8 mouse cellular contexts compared by ENCODE assay signal in genomic region chr2:31950966-31951365, GRCm38 (mm10). TPM values are rescaled to one million over a fixed set of nuclear protein-coding genes. Genes with fewer than 3 reads are reported as not detected.
DNase-seq lines count a peak whose midpoint lies in the region; ATAC-seq and TF ChIP-seq lines count a peak whose summit lies in the region.

No protein-coding gene starts in this region.

- ATAC-seq in kidney, postnatal 0 days (replicated peaks; ENCODE audit: low FRiP score, low read depth) = no peak
- no peak for ATAC-seq in hindbrain, embryonic 13.5 days (ENCODE audit: low FRiP score)
- no peak for ATAC-seq in midbrain, embryonic 16.5 days
- ATAC-seq in monocyte, adult 5-6 weeks (replicated peaks; ENCODE audit: insufficient number of reproducible peaks, low FRiP score, low TSS enrichment, poor library complexity, severe bottlenecking) = no peak

- no peak for DNase-seq in kidney, postnatal 0 days (ENCODE audit: low spot score)
- no peak for DNase-seq in kidney, postnatal 4 days
- no peak for DNase-seq in embryonic facial prominence, embryonic 10.5 days (ENCODE audit: low spot score)
- no peak for DNase-seq in spleen, postnatal 14 days (ENCODE audit: low spot score in 2 of 2)
- DNase-seq in cerebellum, postnatal 4 days (ENCODE audit: low spot score in 2 of 2) = no peak

- no peaks in the 10 kb centered on the region for H3K27me3 ChIP-seq in kidney, postnatal 0 days (ENCODE audit: insufficient read depth, low read length)
- peaks cover 22% of the 10 kb centered on the region; the same call in 1 of the 2 replicates for H3K27me3 ChIP-seq in embryonic facial prominence, embryonic 10.5 days (replicated peaks; ENCODE audit: low read depth, poor library complexity, severe bottlenecking)
- H3K27me3 ChIP-seq in hindbrain, embryonic 13.5 days = peaks cover 32% of the 10 kb centered on the region
- no peaks in the 10 kb centered on the region; the same call in 1 of the 2 replicates for H3K27me3 ChIP-seq in midbrain, embryonic 16.5 days (ENCODE audit: control insufficient read depth, insufficient read depth, low read depth, low read length)

- no peaks in the 10 kb centered on the region for H3K36me3 ChIP-seq in kidney, postnatal 0 days (ENCODE audit: insufficient read depth, low read length)
- H3K36me3 ChIP-seq in embryonic facial prominence, embryonic 10.5 days (replicated peaks) = peaks cover 44% of the 10 kb centered on the region
- H3K36me3 ChIP-seq in hindbrain, embryonic 13.5 days = no peaks in the 10 kb centered on the region
- H3K36me3 ChIP-seq in midbrain, embryonic 16.5 days (ENCODE audit: control insufficient read depth, insufficient read depth, low read length) = no peaks in the 10 kb centered on the region

- peaks cover 17% of the 10 kb centered on the region for H3K4me1 ChIP-seq in kidney, postnatal 0 days (replicated peaks; ENCODE audit: insufficient read depth, low read length)
- H3K4me1 ChIP-seq in embryonic facial prominence, embryonic 10.5 days = peaks cover 46% of the 10 kb centered on the region
- H3K4me1 ChIP-seq in hindbrain, embryonic 13.5 days (replicated peaks) = peaks cover 45% of the 10 kb centered on the region
- peaks cover 21% of the 10 kb centered on the region for H3K4me1 ChIP-seq in midbrain, embryonic 16.5 days (ENCODE audit: control insufficient read depth, insufficient read depth, low read length)

- no peaks in the 10 kb centered on the region for H3K9me3 ChIP-seq in kidney, postnatal 0 days (replicated peaks; ENCODE audit: low read length)
- no peaks in the 10 kb centered on the region for H3K9me3 ChIP-seq in embryonic facial prominence, embryonic 10.5 days
- H3K9me3 ChIP-seq in hindbrain, embryonic 13.5 days = no peaks in the 10 kb centered on the region
- H3K9me3 ChIP-seq in midbrain, embryonic 16.5 days (replicated peaks; ENCODE audit: control insufficient read depth, low read length, poor library complexity, severe bottlenecking) = no peaks in the 10 kb centered on the region

- TF ChIP-seq CTCF in kidney, postnatal 0 days (IDR thresholded peaks at IDR 0.05; ENCODE audit: low read depth) = no peak

- peak overlapping the region; percentile 77 for H3K27ac ChIP-seq in kidney, postnatal 0 days
- peak overlapping the region; percentile 87 for H3K27ac ChIP-seq in embryonic facial prominence, embryonic 10.5 days (replicated peaks)
- no peak overlapping the region for H3K27ac ChIP-seq in hindbrain, embryonic 13.5 days
- no peak overlapping the region for H3K27ac ChIP-seq in midbrain, embryonic 16.5 days (ENCODE audit: low read length)

- H3K4me3 ChIP-seq in kidney, postnatal 0 days (replicated peaks; ENCODE audit: low read depth, low read length) = peak overlapping the region; percentile 80
- H3K4me3 ChIP-seq in embryonic facial prominence, embryonic 10.5 days = peak overlapping the region; percentile 76
- peak overlapping the region; percentile 66 for H3K4me3 ChIP-seq in hindbrain, embryonic 13.5 days
- peak overlapping the region; percentile 80 for H3K4me3 ChIP-seq in midbrain, embryonic 16.5 days (ENCODE audit: low read depth, low read length)

- H3K9ac ChIP-seq in kidney, postnatal 0 days (ENCODE audit: low read depth, low read length) = peak overlapping the region; percentile 85
- H3K9ac ChIP-seq in hindbrain, embryonic 13.5 days = peak overlapping the region; percentile 75; the same call in 1 of the 2 replicates
- H3K9ac ChIP-seq in midbrain, embryonic 16.5 days (ENCODE audit: low read depth, low read length) = peak overlapping the region; percentile 73

- H3K4me2 ChIP-seq in kidney, postnatal 0 days (ENCODE audit: low read length) = peak overlapping the region; percentile 96
- peak overlapping the region; percentile 94 for H3K4me2 ChIP-seq in hindbrain, embryonic 13.5 days
- peak overlapping the region; percentile 95 for H3K4me2 ChIP-seq in midbrain, embryonic 16.5 days (ENCODE audit: low read length)

- 29% methylated on average over 9 of the region's 9 CpGs for WGBS in kidney, postnatal 0 days
- WGBS in embryonic facial prominence, embryonic 10.5 days = 26% methylated on average over 9 of the region's 9 CpGs
- 15% methylated on average over 9 of the region's 9 CpGs for WGBS in hindbrain, embryonic 13.5 days
- WGBS in midbrain, embryonic 16.5 days = 26% methylated on average over 9 of the region's 9 CpGs

RNA-seq across cellular contexts. Expression of gene Aif1l, which starts 1.0 kb away (rescaled TPM):
- 129 and 141 TPM in 2 replicates for polyA plus RNA-seq in kidney, postnatal 0 days (2015; fragmentation: Nextera tagmentation; extraction: Ambion mirVana)
- polyA plus RNA-seq in embryonic facial prominence, embryonic 10.5 days (2016; fragmentation: Nextera tagmentation; extraction: Ambion mirVana) = 89.0 and 93.2 TPM in 2 replicates
- polyA plus RNA-seq in hindbrain, embryonic 13.5 days (2015; fragmentation: Nextera tagmentation; extraction: Ambion mirVana) = 25.9 and 30.6 TPM in 2 replicates
- 27.0 and 28.3 TPM in 2 replicates for polyA plus RNA-seq in midbrain, embryonic 16.5 days (2015; fragmentation: Nextera tagmentation; extraction: Ambion mirVana)
- not detected in 3 replicates for total RNA-seq in monocyte, adult 5-6 weeks (2017)

RNA-seq across cellular contexts. Expression of gene Nup214, which starts 23.3 kb away (rescaled TPM):
- polyA plus RNA-seq in kidney, postnatal 0 days (2015; fragmentation: Nextera tagmentation; extraction: Ambion mirVana) = 57.6 and 67.3 TPM in 2 replicates
- 120 and 121 TPM in 2 replicates for polyA plus RNA-seq in embryonic facial prominence, embryonic 10.5 days (2016; fragmentation: Nextera tagmentation; extraction: Ambion mirVana)
- polyA plus RNA-seq in hindbrain, embryonic 13.5 days (2015; fragmentation: Nextera tagmentation; extraction: Ambion mirVana) = 80.8 and 83.5 TPM in 2 replicates
- 63.9 and 68.0 TPM in 2 replicates for polyA plus RNA-seq in midbrain, embryonic 16.5 days (2015; fragmentation: Nextera tagmentation; extraction: Ambion mirVana)
- 39.1 to 53.4 TPM (median 43.6 TPM) in 3 replicates for total RNA-seq in monocyte, adult 5-6 weeks (2017)

Comparison
In these comparisons a context has a peak if more than half of its experiments do, and no peak if none do; other contexts are left out.
1. H3K27ac ChIP-seq: peak in kidney, postnatal 0 days (single experiment) and embryonic facial prominence, embryonic 10.5 days (single experiment); none in hindbrain, embryonic 13.5 days (single experiment) and midbrain, embryonic 16.5 days (single experiment).
2. Peak in every context shown above with its lines, with median percentiles within 50 percentile points of each other: H3K4me2 ChIP-seq, H3K4me3 ChIP-seq and H3K9ac ChIP-seq.